Comparison of ENCODE assay signal across 10 mouse cellular contexts in the genomic region with DNA sequence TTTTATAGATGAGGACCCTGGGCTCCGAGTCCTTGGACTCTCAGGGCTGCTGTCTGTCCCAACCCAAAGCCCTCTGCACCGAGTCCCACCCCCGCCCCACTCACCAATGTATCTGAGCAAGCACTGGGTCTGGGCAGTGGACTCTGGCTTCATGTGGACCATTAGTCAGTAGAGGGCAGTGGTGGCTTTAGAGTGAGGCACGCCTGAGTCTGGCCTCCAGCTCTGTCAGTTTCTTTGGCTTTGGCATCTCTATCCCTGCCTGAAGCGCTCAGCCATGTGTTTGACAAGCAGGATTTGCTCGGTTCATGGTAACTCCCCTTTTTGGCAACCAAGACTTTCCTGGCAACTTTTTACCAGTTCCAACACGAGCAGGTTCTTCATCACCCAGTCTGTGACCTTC.
A peak's percentile ranks its signal among the peaks of the same experiment; 100 is the strongest.
DNase-seq lines count a peak whose midpoint lies in the region; ATAC-seq and TF ChIP-seq lines count a peak whose summit lies in the region.
"Had no signal": no experiment of that assay in that cellular context is flagged by ENCODE, and none has a peak within 500 bp of the region (broad histone marks: within the 10 kb centered on the region; RNA-seq: fewer than 3 reads in every experiment).

No protein-coding gene starts in this region.

- peak; percentile 57 for TF ChIP-seq CTCF in kidney, adult 2 months (conservative IDR thresholded peaks at IDR 0.05; ENCODE audit: insufficient read depth, insufficient read length, low read depth, low read length)

- peak; percentile 19 for DNase-seq in adrenal gland, adult 2 months
- no peak for DNase-seq in adrenal gland, postnatal 25 days
- peak; percentile 19 for DNase-seq in kidney, adult 2 months
- no peak for DNase-seq in kidney, postnatal 14 days
- DNase-seq in NIH3T3 (ENCODE audit: low read depth): peak; percentile 75
- DNase-seq in urinary bladder, postnatal 10 days (ENCODE audit: low spot score): no peak
- no peak for DNase-seq in testis, postnatal 14 days (ENCODE audit: low spot score)

- 25% methylated on average over 7 of the region's 7 CpGs for WGBS in kidney, adult 2 months
- WGBS in hindbrain, embryonic 12.5 days: 40% methylated on average over 7 of the region's 7 CpGs

- H3K27me3 ChIP-seq in kidney, adult 2 months (replicated peaks; ENCODE audit: control insufficient read depth, insufficient read depth, low read length): no peaks in the 10 kb centered on the region
- peaks cover 8% of the 10 kb centered on the region; the same call in 1 of the 2 replicates for H3K27me3 ChIP-seq in hindbrain, embryonic 12.5 days
- H3K27me3 ChIP-seq: limb, embryonic 12.5 days; neural tube, embryonic 12.5 days had no signal

- H3K36me3 ChIP-seq in kidney, adult 2 months (ENCODE audit: control insufficient read depth, insufficient read depth, low read length): no peaks in the 10 kb centered on the region
- no peaks in the 10 kb centered on the region for H3K36me3 ChIP-seq in hindbrain, embryonic 12.5 days
- H3K36me3 ChIP-seq: limb, embryonic 12.5 days; neural tube, embryonic 12.5 days had no signal

- no peak for TF ChIP-seq POLR2A in kidney, adult 2 months (IDR thresholded peaks at IDR 0.05; ENCODE audit: low read depth, low read length)

- 0 out of 2 replicates have a peak, but pooled peaks have one; percentile 35 for ATAC-seq in hindbrain, embryonic 12.5 days (ENCODE audit: low FRiP score)

- no peak overlapping the region for H3K9ac ChIP-seq in hindbrain, embryonic 12.5 days
- H3K9ac ChIP-seq: limb, embryonic 12.5 days; neural tube, embryonic 12.5 days had no signal

- no peaks in the 10 kb centered on the region for H3K4me1 ChIP-seq in kidney, adult 2 months (ENCODE audit: control insufficient read depth, insufficient read depth, low read length)
- peaks cover 8% of the 10 kb centered on the region for H3K4me1 ChIP-seq in hindbrain, embryonic 12.5 days
- H3K4me1 ChIP-seq: limb, embryonic 12.5 days had no signal

- H3K4me3 ChIP-seq in kidney, adult 2 months (ENCODE audit: insufficient read depth, low read depth, low read length): no peak overlapping the region
- no peak overlapping the region for H3K4me3 ChIP-seq in hindbrain, embryonic 12.5 days
- H3K4me3 ChIP-seq: limb, embryonic 12.5 days; neural tube, embryonic 12.5 days had no signal

- H3K4me2 ChIP-seq in hindbrain, embryonic 12.5 days (replicated peaks): no peak overlapping the region
- H3K4me2 ChIP-seq: limb, embryonic 12.5 days; neural tube, embryonic 12.5 days had no signal

- H3K9me3 ChIP-seq in hindbrain, embryonic 12.5 days (replicated peaks): no peaks in the 10 kb centered on the region
- H3K9me3 ChIP-seq: limb, embryonic 12.5 days; neural tube, embryonic 12.5 days had no signal

- no peak overlapping the region for H3K27ac ChIP-seq in kidney, adult 2 months (ENCODE audit: insufficient read depth, low read depth, low read length)
- no peak overlapping the region for H3K27ac ChIP-seq in hindbrain, embryonic 12.5 days
- H3K27ac ChIP-seq: limb, embryonic 12.5 days; neural tube, embryonic 12.5 days had no signal

Comparison
In these comparisons a context has a peak if more than half of its experiments do, and no peak if none do; other contexts are left out.
1. DNase-seq: peak in adrenal gland, adult 2 months (single experiment), kidney, adult 2 months (single experiment) and NIH3T3 (single experiment); none in adrenal gland, postnatal 25 days (single experiment), kidney, postnatal 14 days (single experiment), urinary bladder, postnatal 10 days (single experiment) and testis, postnatal 14 days (single experiment).